Mouse (Mus musculus): ENCODE measurements around the gene Slc25a33.

Gene Slc25a33

DNA sequence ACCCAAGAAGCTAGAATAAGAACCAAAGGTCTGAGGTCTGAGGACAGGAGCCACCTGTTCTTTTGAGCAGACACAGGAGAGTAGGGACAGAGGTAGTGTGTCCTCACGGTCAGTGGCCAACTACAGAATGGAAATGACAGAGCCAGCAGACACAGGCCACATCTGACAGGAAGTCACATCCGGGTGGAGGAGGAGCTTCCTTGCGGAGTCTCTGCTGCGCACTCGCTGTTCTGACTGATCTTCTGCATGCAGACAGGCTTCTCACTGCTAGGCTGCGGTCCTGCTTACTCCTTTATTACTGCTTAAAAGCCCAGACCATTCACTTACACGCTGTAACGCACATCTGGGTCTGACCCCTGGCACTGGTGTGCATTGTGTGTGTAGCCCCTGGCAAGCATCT is 45.3 kb downstream of the Slc25a33 start:
- DNase-seq (ENCODE audit: low read depth, low spot score), result no peak

DNA sequence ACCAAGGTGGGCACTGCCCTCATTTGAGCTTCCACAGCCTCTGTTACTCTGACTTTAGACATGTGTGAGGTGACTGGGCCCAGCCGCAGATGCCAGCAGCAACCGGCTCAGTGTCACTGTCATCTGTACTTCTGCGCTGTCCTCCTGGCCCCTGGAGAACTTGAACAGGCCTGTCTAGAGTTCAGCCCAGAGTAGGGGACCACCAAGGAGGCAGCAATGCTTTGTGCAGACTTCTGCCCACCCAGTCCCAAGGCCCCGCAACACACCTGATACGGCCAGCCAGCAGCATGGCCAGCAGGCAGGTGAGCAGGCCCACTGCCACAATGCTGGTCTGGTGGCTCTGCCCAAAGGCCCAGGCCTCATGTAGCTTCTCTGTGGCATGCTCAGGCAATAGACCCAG is 46.4 kb downstream of the Slc25a33 start:
- no peak for DNase-seq (ENCODE audit: low read depth, low spot score)

- DNase-seq (ENCODE audit: low read depth, low spot score), result peak; percentile 75
These were observed 48.3 kb downstream of the Slc25a33 start for GRCm38 (mm10) chr4:149725661-149726350.

GRCm38 (mm10) chr4:149724916-149725470 is 49.1 kb downstream of the Slc25a33 start:
- DNase-seq (ENCODE audit: low read depth, low spot score), result no peak

DNA sequence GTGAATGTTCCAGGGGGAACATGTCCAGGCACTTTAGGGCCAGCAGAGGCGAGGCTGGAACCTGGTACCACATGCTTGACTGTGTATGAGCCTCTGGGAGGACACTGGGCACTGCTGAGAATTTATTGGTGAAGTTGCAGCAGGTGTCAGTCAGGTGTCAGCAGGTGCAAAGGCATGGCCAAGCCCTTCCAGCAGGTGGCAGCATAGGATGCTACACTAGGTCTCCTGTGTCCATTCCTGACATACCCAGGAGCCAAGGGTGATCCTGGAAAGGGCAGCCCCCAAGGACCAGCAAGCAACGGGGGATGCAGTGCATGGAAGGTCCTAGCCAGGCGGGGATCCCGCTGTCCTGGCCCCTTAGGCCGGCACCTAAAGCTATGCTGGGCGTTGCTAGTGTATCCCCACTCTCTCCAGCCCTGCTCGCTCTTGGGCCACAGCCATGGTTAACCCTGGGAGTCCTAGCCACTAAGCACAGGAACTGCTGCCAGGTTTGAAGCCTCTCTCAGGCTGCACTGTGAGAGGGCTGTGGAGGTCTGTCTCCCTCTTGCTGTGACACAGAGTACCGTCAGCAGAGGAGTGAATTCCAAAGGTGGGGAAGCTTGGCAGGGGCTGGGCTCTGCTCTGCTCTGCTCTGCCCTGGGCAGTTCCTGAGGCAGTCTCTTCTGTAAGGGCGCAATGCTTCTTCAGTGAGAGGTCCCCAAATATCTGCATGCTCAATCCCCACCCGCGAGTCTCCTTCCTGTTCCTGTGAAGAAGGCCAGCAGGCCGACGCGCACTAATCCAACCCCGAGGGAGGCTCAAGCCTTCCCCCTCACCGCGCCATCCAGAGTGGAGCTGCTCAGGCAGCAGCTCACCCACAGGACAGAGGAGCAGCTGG is 50.0 kb downstream of the Slc25a33 start:
- DNase-seq (ENCODE audit: low read depth, low spot score), result peak; percentile 77

- no peak for DNase-seq (ENCODE audit: low read depth, low spot score)
These were observed 51.1 kb downstream of the Slc25a33 start for GRCm38 (mm10) chr4:149723021-149723390.

DNA sequence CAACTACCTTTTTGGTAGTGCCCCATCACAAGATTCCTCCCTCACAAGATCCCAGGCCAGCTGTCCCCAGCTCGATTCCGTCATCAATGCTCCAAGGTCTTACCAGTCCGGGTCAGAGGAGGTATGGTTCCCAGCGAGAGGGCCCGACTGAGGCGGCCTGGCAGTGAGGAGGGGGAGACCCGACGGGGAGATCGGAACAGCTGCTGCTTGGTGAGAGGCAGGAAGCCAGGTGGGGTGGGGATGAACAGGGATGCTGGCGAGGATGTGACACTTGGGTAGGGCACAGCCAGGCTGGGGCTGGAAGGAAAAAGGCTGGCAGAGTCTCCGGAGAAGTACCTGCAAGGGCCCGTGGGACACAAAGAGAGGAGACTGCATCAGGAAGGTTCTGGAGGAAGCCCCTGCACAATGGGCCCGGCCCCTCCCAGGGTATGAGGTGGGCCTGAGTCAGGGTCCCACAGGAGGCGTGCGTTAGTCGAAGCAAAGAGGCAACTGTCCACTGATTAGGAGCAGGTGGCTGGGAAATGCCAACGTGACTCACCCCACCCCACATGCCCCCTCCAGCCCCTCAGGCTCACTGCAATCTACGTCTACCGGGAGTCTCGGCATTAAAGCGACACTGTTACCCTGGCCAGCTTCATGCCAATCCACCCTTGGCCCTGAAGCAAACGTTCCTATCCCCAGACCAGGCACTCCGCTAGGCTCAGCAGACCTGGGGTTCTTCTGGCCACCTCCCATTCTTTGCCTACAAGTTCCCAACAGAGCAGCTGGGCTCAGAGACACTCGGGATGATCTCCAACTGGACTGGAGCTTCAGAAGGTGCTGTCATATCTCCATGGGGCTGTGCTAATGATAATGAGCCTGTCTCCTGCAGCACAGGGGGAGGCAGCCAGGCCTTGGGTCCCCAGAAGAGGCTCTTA is 51.7 kb downstream of the Slc25a33 start:
- DNase-seq (ENCODE audit: low read depth, low spot score), result no peak

DNA sequence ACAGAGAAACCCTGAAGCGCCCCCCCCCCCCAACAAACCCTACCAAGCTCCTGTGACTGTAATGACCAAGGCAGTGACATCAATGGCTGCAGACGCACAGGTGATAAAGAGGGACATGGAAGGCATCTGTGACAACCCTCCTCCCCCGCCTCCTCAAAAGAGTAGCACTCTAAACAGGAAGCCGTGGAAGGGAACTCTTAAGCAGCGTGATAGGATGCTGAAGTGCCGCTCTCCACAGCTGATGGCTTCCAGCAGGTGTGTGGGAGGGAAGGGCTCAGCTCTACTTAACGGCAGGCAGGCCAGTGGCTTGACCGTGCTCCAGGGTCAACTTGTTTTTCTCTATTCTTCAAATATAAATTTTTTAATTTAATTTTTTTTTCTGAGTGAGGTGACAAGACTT is 52.9 kb downstream of the Slc25a33 start:
- no peak for DNase-seq (ENCODE audit: low read depth, low spot score)

DNA sequence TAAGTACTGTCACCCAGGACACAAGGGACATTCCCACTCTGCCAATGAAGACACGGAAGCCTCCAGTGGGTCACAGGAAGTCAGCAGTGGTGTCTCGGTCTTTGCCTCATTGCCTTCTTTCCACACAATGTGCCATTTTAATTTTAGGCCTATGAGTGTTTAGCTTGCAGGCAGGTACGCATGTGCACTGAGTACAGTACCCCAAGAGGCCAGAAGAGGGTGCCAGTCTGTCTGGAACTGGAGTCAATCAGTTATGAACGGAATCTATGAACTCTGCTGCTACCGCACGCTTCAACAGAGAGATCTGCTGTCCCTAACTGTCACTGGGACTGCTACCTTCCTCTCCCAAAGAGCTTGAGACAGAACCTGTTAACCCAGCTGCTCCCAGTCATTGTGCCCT is 54.4 kb downstream of the Slc25a33 start:
- DNase-seq (ENCODE audit: low read depth, low spot score), result peak; percentile 91

DNA sequence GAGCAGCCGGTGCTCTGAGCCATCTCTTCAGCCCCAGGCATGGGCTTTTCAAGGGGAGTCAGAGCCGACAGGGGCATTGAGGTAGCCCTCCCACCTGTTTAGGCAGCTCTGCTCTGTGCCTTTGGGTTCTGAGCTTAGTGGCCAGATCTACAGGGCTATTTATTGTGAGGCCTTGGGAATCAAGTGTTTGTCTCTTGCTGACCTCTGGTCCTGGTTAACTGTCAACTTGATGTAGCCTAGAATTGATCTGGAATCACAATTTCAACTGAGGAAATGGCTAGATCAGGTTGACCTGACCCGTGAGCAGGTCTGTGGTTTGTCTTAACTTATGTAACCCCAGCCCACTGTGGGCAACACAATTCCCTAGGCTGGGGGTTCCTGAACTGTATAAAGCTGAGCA is 59.5 kb downstream of the Slc25a33 start:
- no peak for DNase-seq (ENCODE audit: low read depth, low spot score)

DNA sequence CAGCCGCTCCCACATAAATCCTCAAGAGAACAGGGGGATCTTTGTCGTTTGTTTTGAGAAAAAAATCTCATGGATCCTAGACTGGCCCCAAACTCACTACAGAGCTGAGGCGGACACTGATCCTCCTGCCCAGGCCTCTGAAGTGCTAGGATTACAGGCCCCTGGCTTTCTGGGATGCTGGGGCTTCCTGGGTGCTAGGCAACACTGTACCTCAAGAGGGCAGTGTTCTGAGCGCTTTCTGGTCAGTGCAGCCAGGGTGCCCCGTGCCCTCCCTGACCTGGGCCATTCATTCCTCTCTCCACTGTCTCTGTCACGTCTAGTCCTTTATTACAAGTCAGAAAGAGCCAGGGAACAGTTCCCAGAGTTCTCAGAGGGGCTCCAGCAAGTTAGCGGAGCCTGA is 62.1 kb downstream of the Slc25a33 start:
- DNase-seq (ENCODE audit: low read depth, low spot score), result no peak

DNA sequence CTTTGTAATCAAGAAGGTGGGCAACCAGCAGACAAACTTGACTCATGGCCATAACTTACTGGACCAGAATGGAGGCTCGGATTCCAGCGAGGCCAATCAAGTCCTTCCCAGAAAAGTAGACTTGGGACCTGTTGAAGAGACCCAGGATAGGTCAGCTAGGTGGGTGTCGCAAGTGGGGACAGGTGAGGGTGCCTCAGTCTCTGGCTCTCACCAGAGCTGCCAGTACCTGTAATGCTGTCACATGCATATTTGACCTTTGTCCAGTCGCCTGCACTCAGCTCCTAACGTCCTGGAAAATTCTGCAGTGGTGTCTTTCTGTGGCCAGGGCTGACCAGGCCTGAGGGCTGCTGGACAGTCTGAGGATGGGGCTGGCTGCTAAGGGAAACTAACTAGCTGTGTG is 62.6 kb downstream of the Slc25a33 start:
- no peak for DNase-seq (ENCODE audit: low read depth, low spot score)

- DNase-seq (ENCODE audit: low read depth, low spot score), result peak; percentile 98
These were observed 63.6 kb downstream of the Slc25a33 start for GRCm38 (mm10) chr4:149710510-149710909.

DNA sequence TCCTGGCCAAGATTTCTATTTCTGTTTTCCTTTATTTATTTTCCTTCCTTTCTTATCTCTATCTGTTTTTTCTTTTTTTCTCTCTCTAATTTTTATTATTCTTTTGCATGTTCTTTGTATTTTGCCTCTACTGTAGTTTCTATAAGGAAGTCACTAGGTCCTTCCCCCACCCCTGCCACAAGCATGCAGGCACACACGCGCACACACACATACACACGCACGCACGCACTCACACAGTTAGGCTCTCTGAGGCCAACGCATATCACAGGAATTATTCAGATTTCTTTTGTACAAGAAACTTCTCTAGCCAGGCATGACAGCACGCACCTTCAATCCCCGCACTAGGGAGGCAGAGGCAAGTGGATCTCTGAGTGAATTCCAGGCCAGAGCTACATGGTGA is 68.1 kb downstream of the Slc25a33 start:
- DNase-seq (ENCODE audit: low read depth, low spot score), result no peak

DNA sequence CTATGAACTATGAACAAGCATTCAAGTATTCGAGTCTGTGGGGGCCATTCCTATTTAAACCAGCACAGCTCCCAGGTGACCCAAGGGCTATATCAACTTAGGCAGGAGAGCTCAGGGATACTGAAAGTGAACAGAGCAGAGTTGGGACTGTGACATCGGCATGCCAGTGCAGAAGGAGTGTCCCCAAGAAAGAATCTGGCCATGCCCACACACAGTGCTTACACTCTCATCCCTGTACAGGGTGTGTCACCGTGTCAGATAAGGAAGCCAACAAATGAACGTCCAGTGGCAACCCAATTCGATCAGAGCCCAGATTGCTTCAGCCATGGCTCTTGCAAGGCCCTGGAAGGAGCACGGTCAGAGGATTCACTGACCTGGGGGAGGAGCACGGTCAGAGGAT is 68.8 kb downstream of the Slc25a33 start:
- DNase-seq (ENCODE audit: low read depth, low spot score), result no peak

DNA sequence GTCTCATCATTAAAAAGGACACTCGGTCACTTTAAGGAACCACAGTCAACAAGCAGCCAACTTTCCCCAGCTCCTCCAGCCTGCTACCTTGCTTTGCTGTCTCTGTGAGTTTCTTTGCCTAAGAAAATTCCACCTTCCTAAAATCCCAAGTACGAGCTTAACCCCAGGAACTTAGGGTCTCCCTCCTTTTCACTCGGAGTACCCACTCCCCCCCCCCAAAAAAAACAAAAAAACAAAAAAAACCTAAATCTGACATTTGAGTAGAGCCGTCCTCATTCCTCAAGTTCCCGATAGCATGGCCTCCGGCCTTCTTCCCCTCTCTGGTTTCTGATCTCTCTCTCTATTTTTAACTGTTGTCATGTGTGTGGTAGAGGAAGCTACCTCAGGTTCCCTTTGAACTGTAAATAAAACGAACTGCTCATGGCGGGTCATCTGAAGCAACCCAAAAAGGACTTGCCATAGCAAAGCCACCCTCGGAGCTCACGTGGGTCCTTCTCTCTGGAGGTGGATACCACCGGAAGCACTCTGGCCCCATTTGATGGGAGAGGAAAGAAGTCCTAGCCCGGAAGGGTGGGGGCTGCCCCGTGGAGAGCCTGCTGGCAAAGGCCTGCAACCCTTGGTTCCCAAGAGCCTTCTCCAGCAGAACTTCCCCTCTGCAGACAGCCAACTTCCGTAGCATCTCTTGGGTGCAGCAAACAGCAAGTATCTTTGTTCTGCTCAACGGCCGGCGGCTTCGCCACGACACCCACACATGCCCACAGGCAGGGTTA is 71.7 kb downstream of the Slc25a33 start, which contains the start of gene Pik3cd:
Gene Pik3cd, minus strand, starts transcription at position 362 of the 770 bp plus-strand sequence.
- no peak for DNase-seq (ENCODE audit: low read depth, low spot score)

- DNase-seq (ENCODE audit: low read depth, low spot score), result no peak
These were observed 72.5 kb downstream of the Slc25a33 start for GRCm38 (mm10) chr4:149701426-149702209.

DNA sequence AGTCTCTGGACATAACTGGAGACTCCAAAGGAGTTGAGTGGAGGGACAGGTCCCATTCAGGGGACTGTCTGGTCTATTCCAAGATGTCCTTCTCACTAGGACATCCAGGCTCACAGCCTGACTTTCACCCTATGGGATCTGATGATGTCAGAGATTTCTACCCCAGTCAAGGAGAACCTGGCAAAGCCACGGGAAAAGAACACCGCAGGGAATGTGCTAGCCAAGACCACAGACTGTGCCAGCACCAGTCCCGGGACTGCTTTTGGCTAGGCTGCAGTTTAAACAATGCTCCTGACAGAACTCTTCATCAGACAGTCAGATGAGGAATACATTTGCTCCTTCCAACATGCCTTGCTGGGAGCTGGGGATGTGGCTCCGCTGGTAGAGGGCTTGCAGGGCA is 74.1 kb downstream of the Slc25a33 start:
- DNase-seq (ENCODE audit: low read depth, low spot score), result no peak

DNA sequence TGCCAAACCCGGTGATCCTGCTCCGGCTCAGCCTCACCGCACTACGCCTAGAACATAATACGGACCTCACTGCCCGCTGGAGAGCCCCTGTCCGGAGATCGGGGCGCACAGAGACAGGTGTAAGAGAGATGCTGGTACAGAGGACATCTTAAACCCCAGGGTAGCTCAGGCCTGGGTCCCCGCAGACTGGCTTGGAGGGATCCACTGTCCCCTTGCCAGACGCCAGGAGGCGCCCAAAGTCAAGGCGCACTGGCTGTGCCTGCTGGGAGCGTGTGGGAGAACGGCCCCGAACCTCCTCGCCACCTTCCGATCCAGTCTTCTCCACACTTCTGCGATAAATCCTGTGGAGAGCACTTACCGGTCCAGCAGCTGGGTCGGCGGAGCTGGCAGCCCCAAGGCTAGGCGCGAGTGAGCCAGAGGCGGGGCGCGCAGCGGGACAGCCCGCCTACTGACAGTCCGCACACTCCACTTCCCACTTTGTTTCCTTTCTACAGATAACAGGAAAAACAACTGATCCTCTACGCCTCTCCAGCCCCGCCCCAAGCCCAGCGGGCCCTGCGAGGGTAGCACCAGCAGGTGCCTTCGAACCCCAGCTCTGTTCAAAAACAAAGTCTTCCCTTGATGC is 75.8 kb downstream of the Slc25a33 start:
- DNase-seq (ENCODE audit: low read depth, low spot score), result peak; percentile 79

Data from R1 (cell line).